Mouse (Mus musculus) granulocyte monocyte progenitor cell, adult 5-6 weeks (primary cell): ENCODE data around the gene Fam102b. TPM values are rescaled to one million over a fixed set of nuclear protein-coding genes. Genes with fewer than 3 reads are reported as not detected.
A peak's percentile ranks its signal among the peaks of the same experiment; 100 is the strongest.

ENCODE experiments used
- ATAC-seq: replicated peaks from 2 replicates; pipeline ENCODE4 v1.8.0; 2016; ENCODE audit warnings: mild to moderate bottlenecking, moderate TSS enrichment, inconsistent platforms; ENCODE audit not compliant: poor library complexity, severe bottlenecking
- total RNA-seq, 2 experiments: library from RNA; stranded (forward) in 1 of 2; stranded (reverse) in 1 of 2; fragments of 200-712, 200-1000 nt in 1 of 2; fragments of >200 nt in 1 of 2; fragmentation: Nextera tagmentation in 1 of 2; gene quantifications; 2 replicates each; pipeline ENCODE4 v1.2.3; 2014 to 2017

The Fam102b gene
- total RNA-seq, 2 experiments from 2014 or later, result 29.1 to 33.7 TPM

DNA sequence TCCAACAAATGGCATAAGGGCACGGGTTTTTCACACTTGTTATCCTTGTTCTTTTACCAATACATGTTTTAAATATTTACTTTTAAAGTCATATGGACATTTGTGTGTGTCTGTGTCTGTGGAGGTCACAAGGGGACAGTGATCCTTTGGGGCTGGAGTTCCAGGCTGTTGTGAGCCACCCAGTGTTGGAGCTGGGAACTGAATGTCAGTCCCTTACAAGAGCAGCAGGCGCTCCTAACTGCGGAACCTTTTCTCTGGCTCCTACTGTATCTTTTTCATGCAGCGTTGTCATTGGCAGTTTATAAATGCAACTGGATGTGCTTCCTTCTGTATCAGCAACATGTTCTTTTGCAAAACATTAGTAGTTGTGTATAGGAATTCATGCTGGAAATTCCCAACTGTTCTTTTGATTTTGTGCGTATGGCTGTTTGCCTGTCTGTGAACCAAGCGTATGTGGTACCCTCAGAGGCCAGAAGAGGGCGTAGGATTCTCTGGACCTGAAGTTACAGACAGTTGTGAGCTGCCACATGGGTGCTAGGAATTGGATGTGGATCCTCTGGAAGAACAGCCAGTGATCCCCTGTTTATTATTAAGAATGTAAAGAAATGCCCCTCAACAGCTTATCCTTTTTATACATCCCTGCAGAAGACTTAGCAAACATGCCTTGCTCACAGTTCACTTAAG is 62.9 kb downstream of the Fam102b start:
- no peak for ATAC-seq

DNA sequence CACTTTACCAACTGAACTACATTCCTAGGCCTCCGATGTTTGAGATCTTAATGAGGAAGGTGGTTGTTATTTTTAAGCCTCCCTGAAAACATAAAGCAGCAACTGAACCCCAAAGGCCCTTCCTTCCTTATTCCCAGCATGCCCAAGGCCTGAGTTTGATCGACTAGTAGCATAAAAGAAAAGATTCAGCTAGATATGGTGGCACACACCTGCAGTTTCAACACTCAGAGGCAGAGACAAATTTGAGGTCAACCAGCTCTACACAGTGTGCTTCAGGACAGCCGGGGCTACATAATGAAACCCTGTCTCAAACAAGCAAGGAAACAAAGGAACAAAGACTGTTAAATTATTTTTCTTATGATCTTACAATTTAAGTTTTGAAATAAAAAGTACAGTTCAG is 63.6 kb downstream of the Fam102b start:
- no peak for ATAC-seq

DNA sequence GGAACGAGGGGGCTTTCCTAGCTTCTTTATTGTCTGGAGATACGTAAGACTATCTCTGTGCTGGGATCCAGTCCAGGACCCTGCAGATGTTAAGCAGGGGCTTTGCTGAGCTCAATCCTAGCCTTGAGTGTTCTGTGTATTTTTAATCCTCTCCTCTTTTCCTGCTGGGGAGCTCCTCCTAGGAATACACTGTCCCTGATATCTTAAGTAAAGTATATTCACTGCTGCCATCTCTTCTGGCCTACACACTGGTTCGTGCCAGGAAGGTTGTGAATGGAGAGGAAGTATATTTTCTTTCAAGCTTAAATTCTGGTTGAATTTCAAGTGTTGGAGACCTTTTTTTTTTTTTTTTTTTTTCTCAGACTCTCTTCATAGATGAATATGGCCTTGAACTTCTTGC is 64.1 kb downstream of the Fam102b start:
- ATAC-seq, result no peak

DNA sequence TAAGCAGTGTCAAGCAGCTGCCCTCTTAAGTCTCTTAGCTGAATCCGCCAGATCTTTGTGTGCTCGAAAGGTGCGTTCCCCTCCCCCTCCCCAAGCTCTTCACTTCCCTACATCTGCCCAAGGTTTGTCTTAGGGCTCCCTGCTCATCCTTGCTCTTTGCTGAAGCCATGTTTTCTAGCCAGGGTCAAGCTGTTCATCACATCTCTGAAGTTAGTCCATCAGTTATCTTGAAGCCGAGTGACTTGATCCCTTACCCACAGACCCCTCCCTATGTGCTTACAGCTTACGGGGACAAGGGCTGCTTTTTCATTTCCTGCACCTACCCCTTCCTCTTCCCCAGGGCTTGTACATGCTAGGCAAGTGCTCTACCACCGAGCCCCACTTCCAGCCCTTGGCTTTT is 65.8 kb downstream of the Fam102b start:
- ATAC-seq, result no peak

DNA sequence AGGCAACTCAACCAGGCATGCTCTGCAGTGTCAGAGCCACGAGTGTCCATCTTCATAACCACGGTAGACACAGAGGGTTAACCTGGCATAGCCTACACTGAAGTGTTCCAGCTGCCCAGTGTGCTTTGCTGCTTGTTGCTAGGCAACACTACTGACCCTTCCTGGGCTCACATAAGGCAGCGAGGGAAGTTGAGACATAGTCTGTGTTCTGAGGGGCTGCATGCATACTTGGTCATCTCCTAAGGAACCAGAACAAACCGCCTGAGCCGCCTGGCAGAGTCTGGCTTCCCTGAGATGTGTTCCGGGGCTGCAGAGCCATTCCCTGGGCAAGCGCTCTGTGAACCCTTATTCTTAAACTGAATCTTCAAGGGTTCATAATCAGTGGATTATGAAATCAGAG is 66.2 kb downstream of the Fam102b start:
- ATAC-seq, result peak; percentile 51

DNA sequence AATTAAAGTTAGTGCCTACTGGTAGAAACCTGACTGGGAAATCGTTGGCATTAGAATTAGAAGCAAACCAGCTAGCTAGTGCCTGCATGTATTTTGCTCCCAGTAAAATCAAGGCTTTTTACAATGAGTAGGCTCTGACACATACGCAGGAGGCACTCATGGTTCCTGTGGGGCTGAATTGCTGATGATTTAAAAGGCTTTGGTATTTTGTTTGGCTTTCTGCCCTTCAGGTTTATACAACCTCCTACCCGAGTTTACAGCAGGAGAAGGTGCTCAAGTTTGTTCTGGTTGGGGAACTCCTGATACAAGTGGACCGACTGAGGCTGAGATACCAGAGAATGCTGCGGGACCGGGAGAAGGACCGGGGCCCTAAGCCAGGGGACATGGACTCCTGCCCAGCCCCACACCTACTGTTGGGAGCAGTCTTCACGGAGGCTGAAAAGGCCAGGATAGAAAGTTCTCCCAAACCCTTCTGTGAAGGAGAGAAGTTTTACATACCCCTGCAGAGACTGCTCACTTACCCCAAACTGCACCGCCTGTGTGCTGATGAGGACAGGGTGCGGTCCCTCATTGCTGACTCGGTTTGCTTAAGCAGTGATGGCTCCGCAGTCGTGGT is 67.6 kb downstream of the Fam102b start:
- no peak for ATAC-seq

DNA sequence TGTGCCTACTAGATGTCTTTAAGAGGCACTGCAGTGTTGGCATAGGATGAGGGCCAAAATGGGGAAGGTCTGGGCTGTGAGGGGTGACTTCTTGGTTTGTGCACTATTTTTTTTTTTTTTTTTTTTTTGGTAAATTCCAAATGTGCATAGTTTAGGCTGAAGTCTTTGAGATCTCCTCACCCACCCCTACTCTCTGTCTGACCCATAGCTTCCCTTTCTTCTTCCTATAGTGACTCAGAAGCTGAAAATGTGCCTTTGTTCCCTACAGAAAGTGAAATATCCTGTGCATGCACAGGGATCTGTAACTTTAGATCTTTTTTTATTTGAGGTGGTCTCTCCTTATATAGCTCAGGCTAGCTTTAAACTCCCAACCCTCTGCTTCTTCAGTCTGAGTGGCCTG is 69.4 kb downstream of the Fam102b start:
- ATAC-seq, result peak; percentile 28

DNA sequence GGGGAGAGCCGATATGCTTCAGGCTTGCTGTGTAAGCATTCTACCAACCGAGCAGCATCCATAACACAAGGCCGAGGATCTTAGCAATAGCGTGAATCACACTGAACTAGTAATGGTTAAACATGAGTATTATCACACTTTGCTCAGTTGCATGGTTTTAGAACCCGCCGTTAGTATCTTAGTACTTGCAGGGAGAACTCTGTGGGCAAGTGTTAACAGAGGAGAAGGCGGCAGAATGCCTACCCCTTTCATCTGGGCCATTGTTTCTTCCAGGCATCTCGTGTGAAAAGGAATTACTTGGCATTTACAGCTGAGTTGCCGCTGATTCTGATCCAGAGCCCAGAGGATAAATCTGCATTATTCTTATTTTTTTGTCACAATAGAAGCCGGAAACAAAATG is 86.4 kb downstream of the Fam102b start:
- no peak for ATAC-seq

DNA sequence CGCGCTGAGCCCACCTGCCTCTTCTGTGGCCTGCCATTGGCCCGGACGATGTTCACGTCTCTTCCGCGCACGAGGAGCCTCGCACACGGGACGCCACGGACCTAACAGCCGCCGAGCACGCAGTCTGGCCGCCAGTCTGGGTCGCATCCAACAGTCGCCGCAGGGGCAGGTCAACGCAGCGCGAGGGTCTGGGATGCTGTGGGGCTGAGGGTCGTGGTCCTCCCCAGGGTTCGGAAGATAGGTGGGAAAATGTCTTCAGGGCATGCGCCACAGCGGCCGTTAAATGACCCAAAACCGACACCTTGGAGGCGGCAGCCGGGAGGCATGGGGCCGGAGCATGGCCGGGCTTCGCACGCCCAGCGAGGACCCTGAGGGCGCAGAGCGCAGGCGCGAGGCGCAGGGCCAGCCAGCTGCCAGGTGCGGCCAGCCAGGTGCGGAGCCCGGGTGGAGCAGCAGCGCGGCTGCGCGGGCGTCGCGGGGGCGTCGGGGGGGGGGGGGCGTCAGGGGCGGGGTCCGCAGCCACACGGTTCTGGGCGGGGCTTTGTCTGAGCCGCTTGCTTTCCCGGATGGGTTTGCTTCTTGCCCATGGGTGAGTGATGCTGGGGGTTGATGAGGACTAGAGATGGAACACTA is 87.3 kb downstream of the Fam102b start, which contains the start of gene Gm9857:
TSS of gene Gm9857 (minus strand) at position 445 of the 633 bp plus-strand sequence.
- ATAC-seq, result no peak

DNA sequence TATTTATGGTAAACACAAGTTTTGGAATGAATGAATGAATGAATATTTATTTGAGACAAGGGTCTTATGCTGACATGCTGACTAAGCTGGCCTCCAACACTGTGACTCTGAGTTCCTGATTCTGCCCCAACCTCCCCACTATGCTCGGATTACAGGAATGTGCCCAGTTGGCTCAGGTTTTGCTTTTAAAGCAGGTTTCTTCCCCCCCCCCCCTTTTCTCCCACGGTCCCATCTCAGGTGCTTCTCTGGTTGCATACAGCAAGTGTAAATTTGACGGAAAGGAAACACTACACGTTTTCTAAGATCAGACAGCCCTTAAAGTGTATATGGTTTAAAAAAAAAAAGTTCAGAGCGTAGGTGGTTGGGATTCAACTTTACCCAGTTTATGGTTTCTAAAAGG is 87.8 kb downstream of the Fam102b start, which contains the start of gene Henmt1:
TSS of gene Henmt1 (plus strand) at position 301 of the 400 bp plus-strand sequence.
- ATAC-seq, result no peak

DNA sequence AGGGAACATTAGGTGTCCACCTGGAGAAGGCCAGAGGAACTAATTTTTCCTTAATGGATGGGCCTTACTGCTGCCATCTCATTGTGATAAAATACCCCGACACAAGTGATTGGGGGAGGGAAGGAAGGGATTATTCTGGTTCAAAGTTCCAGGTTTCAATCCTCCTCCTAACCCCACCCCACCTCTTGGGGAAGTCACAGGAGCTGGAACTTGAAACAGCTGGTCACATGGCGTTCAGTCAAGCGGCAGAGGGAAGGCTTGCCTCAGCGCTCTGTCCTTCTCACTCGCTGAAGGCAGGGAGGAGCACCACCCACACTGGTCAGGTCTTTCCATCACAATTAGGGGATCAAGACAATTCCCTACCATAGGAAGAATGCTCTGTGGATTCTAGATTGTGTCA is 88.7 kb downstream of the Fam102b start:
- ATAC-seq, result no peak

DNA sequence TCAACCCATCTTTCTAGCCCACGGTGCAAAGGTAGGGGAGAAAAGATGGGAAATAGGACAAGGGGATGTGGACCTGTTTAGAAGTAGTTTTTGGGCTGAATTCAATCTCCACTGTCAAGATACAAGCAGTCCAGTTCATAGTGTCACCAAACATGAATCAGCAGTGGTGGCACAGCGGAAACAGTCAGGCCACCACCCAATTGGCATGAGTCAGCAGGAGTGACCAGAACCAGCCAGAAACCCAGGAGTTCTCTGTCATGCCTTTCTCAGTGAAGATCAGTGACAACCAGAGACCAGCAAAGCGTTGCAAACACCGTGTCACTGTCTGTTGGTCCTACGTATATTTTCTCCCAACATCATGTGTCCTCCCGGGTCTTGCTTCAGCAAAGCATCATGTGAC is 93.8 kb downstream of the Fam102b start:
- no peak for ATAC-seq

DNA sequence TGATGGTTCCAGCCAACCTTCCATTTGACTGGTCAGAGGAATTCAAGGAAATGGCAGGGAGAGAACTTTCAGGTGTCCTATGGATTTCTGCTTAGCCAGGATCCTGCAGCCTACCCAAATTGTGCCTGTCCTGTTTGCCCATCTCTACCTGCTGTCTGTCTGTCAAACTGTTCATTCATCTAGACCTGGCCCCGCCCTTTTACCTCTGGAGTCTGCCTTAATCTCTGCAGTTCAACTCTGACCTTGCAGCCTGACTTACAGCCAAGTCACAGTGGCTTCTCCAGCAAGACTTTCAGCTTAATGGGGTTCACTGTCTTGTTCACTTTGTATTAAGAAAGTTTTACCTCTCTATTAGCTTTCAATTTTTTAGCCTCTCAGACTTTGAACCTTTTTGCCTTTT is 101.1 kb downstream of the Fam102b start:
- no peak for ATAC-seq

DNA sequence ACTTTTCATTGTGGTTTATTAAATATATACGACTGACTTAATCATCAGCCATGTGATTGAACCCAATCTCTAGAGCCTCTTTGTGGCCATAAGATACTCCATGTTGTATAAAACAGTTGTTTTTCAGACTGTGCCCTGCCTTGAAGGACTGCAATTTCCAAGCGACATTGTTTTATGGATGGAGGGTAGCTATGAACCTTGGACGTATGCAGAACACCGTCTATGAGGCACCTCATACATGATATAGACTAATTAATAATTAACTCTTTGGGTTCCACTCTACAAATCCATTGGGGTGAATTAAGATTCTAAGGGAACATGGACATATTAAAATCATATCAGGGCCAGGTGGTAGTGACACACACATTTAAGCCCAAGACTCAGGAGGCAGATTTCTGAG is 101.7 kb downstream of the Fam102b start:
- ATAC-seq, result no peak

DNA sequence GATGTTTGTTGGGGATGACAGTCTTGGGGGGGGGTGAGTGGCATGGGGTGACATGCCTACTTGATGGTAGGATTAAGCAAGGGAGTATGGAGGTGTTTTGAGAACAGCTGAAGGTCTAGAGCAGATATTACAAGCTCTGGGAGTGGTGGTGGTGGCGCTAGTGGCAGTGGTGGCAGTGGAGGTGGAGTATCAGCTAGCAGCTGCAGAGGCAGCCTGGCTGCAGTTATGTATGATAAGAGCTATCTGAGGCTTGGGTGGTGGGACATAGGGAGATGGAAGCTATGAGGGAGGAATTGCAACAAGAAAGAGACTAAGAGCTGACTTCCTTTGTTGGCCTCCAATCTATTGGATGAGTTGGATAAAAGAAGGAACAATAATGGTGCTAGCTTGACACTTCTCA is 105.6 kb downstream of the Fam102b start:
- no peak for ATAC-seq

Other genes with a start within 250 kb of the Fam102b start
- gene Stxbp3, start 187.1 kb downstream of the Fam102b start, total RNA-seq (2014; fragmentation: Nextera tagmentation), result 23.5 and 28.7 TPM in 2 replicates
- 21.6 and 26.2 TPM in 2 replicates for gene Stxbp3, start 187.1 kb downstream of the Fam102b start, total RNA-seq (2017)
- 0.21 TPM in 1 of 2 replicates, not detected in the other for gene Fndc7, start 137.6 kb downstream of the Fam102b start, total RNA-seq (2014; fragmentation: Nextera tagmentation)
- 0.05 TPM in 1 of 2 replicates, not detected in the other for gene Fndc7, start 137.6 kb downstream of the Fam102b start, total RNA-seq (2017)
- gene Prpf38b, start 115.9 kb downstream of the Fam102b start, total RNA-seq (2014; fragmentation: Nextera tagmentation), result 113 and 174 TPM in 2 replicates
- gene Prpf38b, start 115.9 kb downstream of the Fam102b start, total RNA-seq (2017), result 211 and 237 TPM in 2 replicates
- gene Henmt1, start 87.7 kb downstream of the Fam102b start, total RNA-seq (2014; fragmentation: Nextera tagmentation), result not detected in 2 replicates
- not detected in 2 replicates for gene Henmt1, start 87.7 kb downstream of the Fam102b start, total RNA-seq (2017)
- gene Gm9857, start 87.2 kb downstream of the Fam102b start, total RNA-seq (2014; fragmentation: Nextera tagmentation), result not detected in 2 replicates
- not detected in 2 replicates for gene Gm9857, start 87.2 kb downstream of the Fam102b start, total RNA-seq (2017)
- not detected in 2 replicates for gene Slc25a54, start 52.9 kb upstream of the Fam102b start, total RNA-seq (2014; fragmentation: Nextera tagmentation)
- not detected in 2 replicates for gene Slc25a54, start 52.9 kb upstream of the Fam102b start, total RNA-seq (2017)
- 16.0 and 16.2 TPM in 2 replicates for gene Slc25a24, start 95.5 kb upstream of the Fam102b start, total RNA-seq (2014; fragmentation: Nextera tagmentation)
- gene Slc25a24, start 95.5 kb upstream of the Fam102b start, total RNA-seq (2017), result 15.3 and 17.1 TPM in 2 replicates